Mouse (Mus musculus): ENCODE measurements around the gene Gabpb1.
"Not testable (repeated sequence)": the region's sequence is repeated elsewhere in the genome, so short reads cannot be mapped to it uniquely, and the experiment has no call there.

Gene Gabpb1

DNA sequence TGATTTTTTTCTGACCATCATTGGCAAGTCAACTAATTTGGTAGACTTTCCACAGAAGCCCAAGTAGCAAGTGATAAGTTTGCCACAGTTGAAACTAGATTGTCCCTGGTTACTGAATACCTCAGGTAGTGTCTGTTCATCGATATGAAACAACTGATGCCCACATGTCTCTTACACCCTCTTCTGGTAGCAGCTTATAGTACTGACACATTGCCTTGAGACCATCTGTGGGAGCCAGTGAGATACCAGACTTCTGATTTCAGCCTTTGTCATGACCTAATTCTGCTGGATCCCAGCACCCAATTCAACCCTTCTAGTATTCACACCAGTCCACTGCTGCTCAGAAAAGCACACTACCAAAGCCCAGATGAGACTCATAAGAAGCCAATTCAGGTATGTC, 31.4 kb downstream of the Gabpb1 start:
- no peak for DNase-seq (ENCODE audit: low read depth, low spot score)

DNA sequence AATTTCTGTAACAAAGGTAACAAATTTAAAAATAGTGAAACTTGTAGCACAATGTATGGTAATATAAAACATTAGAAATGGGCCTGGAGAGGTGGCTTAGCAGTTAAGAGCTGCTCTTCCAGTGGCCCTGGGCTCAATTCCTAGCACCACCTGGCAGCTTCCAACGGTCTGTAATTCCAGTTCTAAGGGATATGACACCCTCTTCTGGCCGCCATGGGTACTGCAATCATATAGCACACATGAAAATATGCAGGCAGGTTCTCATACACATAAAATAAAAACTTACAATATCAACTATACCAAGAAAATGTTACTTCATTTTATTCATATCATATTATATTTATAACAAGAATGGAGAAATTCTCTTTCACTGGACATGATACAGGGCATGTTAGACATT, 35.8 kb downstream of the Gabpb1 start:
- no peak for DNase-seq (ENCODE audit: low read depth, low spot score)

- DNase-seq (ENCODE audit: low read depth, low spot score), result no peak
These were observed 40.0 kb downstream of the Gabpb1 start for GRCm38 (mm10) chr2:126635939-126636823.

DNA sequence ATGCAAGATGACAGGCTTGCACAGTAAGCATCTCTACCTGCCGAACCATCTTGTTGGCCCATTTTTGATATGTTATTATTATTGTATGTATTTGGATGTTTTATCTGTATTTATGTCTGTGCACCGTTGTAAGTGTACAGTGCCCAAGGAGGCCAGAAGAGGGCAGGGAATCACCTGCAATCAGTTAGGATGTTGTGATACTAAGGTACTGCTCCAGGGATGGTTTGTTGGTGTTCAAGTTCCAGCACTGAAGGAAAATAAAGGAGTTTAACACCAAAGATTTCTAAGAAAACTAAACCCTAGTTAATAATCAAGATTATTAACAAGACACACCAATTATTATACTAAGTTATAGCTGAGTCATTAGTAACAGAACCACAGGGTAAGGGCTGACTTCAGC, 43.0 kb downstream of the Gabpb1 start:
- DNase-seq (ENCODE audit: low read depth, low spot score), result no peak

GRCm38 (mm10) chr2:126628455-126628995, 47.6 kb downstream of the Gabpb1 start:
- DNase-seq (ENCODE audit: low read depth, low spot score), result no peak

- peak; percentile 95 for DNase-seq (ENCODE audit: low read depth, low spot score)
These were observed 53.0 kb downstream of the Gabpb1 start for GRCm38 (mm10) chr2:126623138-126623537.

DNA sequence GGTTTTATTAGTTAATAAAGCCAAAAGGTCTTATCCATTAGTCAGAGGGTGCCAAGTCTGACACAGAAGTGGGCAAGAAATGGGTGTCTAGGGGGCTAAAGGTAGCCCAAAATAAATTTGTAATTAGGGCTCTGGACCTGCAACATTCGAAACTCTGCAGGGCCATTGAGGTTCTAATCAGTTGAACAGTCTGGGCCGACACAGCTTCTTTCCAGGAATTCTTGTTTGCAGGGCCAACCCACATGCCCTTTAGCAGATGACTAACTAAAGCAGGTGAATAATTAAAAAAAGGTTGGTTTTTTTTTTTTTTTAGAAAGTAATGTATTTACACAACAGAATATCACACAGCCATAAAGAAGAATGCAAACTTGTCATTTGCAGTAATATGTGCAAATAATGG, 53.7 kb downstream of the Gabpb1 start:
- no peak for DNase-seq (ENCODE audit: low read depth, low spot score)

DNA sequence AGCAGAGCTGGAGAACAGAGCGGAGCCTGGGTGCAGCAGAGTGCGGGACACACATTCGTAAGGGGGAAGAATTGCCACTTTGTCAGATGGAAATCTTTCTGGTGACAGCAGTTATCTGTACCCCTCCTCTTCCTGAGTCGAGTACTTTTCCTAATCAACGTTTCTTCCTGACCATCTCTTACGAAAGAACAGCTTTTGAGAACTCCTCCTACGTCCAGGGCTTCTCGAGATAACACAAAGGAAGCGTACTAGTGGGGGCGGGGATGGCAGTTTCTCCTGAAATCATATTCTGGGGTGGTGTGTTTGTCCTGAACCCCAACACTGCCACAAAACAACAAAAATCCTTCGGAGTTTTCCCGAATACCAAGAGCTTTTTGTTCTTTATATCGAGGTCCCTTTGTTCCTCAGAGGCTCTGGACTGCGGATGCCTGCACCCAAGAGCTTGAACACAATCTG, 56.9 kb downstream of the Gabpb1 start, which contains the start of gene Hdc:
Hdc (minus strand) TSS at position 51 of the 456 bp plus-strand sequence.
- DNase-seq (ENCODE audit: low read depth, low spot score), result no peak

DNA sequence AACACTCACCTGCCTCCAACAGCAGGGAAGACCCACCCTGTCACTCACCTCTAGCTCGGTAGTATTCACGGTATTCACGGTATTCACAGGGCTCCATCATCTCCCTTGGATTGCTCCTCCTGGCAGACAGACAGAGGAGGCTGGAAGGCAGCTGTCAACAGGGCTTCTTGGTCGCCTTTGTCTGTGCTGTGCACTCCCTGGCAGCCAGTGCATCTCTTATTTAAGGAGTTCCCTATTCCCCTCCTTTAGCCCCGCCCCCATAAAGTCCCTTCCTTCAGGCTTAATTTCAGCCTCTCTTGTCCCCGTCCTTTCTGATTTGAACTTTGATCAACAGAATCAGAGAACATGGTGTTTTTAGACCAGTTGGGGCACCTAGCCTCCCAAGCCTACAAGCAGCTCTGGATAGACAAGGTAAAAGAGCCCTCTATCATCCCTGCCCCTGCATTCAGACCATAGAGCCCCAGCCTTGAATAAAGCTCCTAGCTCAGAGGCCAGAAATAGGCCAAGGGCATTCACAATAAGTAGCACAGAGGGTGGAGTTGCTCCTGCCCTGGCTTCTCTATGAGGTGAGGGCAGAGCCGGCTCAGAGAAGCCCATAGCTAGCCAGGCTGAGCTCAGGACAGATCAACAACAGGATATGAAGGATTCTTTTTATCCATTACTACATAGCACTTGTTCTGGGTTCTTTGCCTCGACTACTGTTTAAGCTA, 57.5 kb downstream of the Gabpb1 start:
- DNase-seq (ENCODE audit: low read depth, low spot score), result no peak

- DNase-seq (ENCODE audit: low read depth, low spot score), result no peak
These were observed 60.8 kb downstream of the Gabpb1 start for GRCm38 (mm10) chr2:126615355-126615754.

GRCm38 (mm10) chr2:126609600-126609999, 66.5 kb downstream of the Gabpb1 start:
- not testable (repeated sequence) for DNase-seq (ENCODE audit: low read depth, low spot score)

DNA sequence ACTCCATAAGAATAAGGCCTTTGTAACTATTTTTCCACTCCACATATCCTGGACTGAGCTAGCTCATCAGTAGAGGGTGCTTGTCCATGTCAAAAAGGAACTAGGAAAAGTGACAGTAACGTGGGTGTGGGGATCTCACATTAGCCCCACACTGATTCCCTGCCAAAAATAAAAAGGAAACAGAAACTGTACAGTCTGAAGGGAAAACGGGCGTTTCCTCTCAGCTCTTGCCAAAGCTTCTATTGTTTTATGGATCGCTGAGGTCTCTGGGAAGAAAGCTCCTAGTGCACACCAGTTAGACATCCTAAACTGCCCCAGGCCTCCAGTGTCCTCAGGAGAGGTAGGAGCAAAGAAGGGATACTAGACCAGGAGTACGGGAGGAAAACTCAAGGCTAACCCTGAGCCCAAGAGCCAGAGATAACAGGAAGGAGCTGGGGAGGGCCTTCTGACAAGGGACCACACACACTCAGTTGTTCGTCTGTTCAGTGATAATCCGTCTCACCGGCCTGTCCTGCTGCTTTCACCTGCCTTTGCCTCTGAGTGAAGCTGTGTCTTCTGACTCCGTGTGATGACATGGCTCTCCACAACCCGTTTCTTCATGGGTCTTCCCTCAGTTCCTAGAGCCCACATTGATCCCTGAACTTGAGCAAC, 68.5 kb downstream of the Gabpb1 start:
- no peak for DNase-seq (ENCODE audit: low read depth, low spot score)

GRCm38 (mm10) chr2:126606688-126607062, 69.5 kb downstream of the Gabpb1 start:
- DNase-seq (ENCODE audit: low read depth, low spot score), result no peak

- peak; percentile 57 for DNase-seq (ENCODE audit: low read depth, low spot score)
These were observed 70.0 kb downstream of the Gabpb1 start for GRCm38 (mm10) chr2:126606061-126606687.

GRCm38 (mm10) chr2:126601918-126602600, 74.1 kb downstream of the Gabpb1 start:
- DNase-seq (ENCODE audit: low read depth, low spot score), result no peak

- DNase-seq (ENCODE audit: low read depth, low spot score), result no peak
These were observed 75.6 kb downstream of the Gabpb1 start for GRCm38 (mm10) chr2:126600533-126600932.

DNA sequence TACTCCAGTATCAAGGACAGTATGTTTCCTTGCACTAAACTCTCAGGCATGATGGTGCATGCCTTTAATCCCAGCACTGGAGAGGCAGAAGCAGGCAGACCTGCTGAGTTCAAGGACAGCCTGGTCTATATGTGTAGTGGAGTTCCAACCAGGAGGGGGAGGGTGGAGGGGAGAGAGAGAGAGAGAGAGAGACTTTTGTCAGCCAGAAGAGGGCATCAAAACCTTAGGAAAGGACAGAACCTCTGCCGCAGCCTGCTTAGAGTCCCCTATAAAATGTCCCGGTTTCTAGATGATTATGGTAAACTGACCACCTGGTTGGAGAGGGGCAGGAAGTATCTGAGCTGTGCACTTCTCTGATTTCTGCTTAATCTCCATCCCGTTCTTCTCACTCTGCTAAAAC, 77.1 kb downstream of the Gabpb1 start:
- DNase-seq (ENCODE audit: low read depth, low spot score), result peak; percentile 42

DNA sequence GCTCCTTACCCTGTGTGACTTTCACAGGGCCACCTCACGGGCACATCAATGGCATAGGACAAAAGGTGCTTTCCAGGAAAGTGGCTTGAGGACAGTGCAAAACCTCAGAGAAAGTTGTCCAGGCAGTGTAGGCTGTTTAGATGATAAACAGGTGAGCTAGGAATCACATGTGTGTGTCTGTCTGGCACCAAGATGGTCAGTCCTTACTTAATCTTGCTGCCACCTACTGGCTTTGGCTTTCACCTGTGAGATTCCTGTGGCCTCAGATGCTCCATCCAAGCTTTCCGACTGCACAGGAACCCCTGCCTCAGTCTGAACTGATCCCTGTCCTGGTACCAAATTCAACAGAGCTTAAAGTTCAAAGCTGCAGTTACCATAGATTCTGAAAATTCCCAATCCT, 77.8 kb downstream of the Gabpb1 start:
- no peak for DNase-seq (ENCODE audit: low read depth, low spot score)

GRCm38 (mm10) chr2:126597279-126598241, 78.6 kb downstream of the Gabpb1 start:
- DNase-seq (ENCODE audit: low read depth, low spot score), result peak; percentile 24

All from brain, adult 2 months (tissue).